Mouse (Mus musculus) midbrain, embryonic 11.5 days (tissue): ENCODE data around the gene Bbs9. TPM values are rescaled to one million over a fixed set of nuclear protein-coding genes. Genes with fewer than 3 reads are reported as not detected.

ENCODE experiments used
- ATAC-seq: fragments of 200-750 bp; cut with Nextera tagmentation; 2 replicates; pipeline ENCODE4 v1.8.0; 2017; ENCODE audit warnings: moderate TSS enrichment, moderate library complexity; ENCODE audit not compliant: low FRiP score
- DNase-seq: peaks from one replicate; pipeline ENCODE4 v3.0.0; 2015; ENCODE audit warnings: low spot score; ENCODE audit errors: missing footprints
- H3K27ac ChIP-seq: fragments of 300-500 bp; sonication (generic); 2 replicates; pipeline ENCODE4 v1.5.1; 2014; ENCODE audit warnings: low read depth, low read length
- H3K27me3 ChIP-seq: fragments of 300-500 bp; sonication (generic); 2 replicates; pipeline ENCODE4 v1.6.1; 2014; ENCODE audit warnings: mild to moderate bottlenecking, low read length, moderate library complexity, mixed read lengths; ENCODE audit not compliant: control insufficient read depth, insufficient read depth
- H3K36me3 ChIP-seq: fragments of 300-500 bp; sonication (generic); 2 replicates; pipeline ENCODE4 v1.6.1; 2014; ENCODE audit warnings: mild to moderate bottlenecking, low read length, moderate library complexity, mixed read lengths; ENCODE audit not compliant: control insufficient read depth, insufficient read depth
- H3K4me1 ChIP-seq: fragments of 300-500 bp; sonication (generic); 2 replicates; pipeline ENCODE4 v1.6.1; 2014; ENCODE audit warnings: low read length; ENCODE audit not compliant: control insufficient read depth, insufficient read depth
- H3K4me2 ChIP-seq: fragments of 300-500 bp; sonication (generic); 2 replicates; pipeline ENCODE4 v1.6.1; 2014; ENCODE audit warnings: mild to moderate bottlenecking, moderate library complexity
- H3K4me3 ChIP-seq: fragments of 300-500 bp; sonication (generic); 2 replicates; pipeline ENCODE4 v1.5.1; 2014; ENCODE audit warnings: low read depth, low read length
- H3K9ac ChIP-seq: fragments of 300-500 bp; sonication (generic); 2 replicates; pipeline ENCODE4 v1.6.1; 2014; ENCODE audit warnings: low read length
- H3K9me3 ChIP-seq: fragments of 300-500 bp; sonication (generic); 2 replicates; pipeline ENCODE4 v1.6.1; 2016; ENCODE audit warnings: low read length; ENCODE audit not compliant: control insufficient read depth
- WGBS: fragments of 180-500 bp; shearing (Covaris S2); extraction: QIAGEN DNeasy Blood & Tissue Kit; methylation state at CpG from one replicate; pipeline ENCODE4 v1.1.7; 2014; 5-methylcytosine and 5-hydroxymethylcytosine counted together
- polyA plus RNA-seq: library from polyadenylated mRNA; unstranded; fragments of >200 nt; fragmentation: Nextera tagmentation; extraction: Ambion mirVana; gene quantifications from 2 replicates; pipeline ENCODE4 v1.2.1, GENCODE M21; 2014

Gene Bbs9
- polyA plus RNA-seq, 1 experiment from 2014 or later: 17.4 TPM

- ATAC-seq (no peak), DNase-seq (peak; percentile 31)
- 88% methylated on average over 8 of the region's 8 CpGs for WGBS
- Histone ChIP-seq H3K36me3 (no peaks in the 10 kb centered on the region), H3K27ac (no peak overlapping the region), H3K4me2 (no peak overlapping the region), H3K9ac (no peak overlapping the region), H3K9me3 (no peaks in the 10 kb centered on the region), H3K4me1 (no peaks in the 10 kb centered on the region; the same call in 1 of the 2 replicates), H3K4me3 (no peak overlapping the region), H3K27me3 (no peaks in the 10 kb centered on the region)
These were observed 3.4 kb downstream of the Bbs9 start for GRCm38 (mm10) chr9:22478946-22479345.

DNA sequence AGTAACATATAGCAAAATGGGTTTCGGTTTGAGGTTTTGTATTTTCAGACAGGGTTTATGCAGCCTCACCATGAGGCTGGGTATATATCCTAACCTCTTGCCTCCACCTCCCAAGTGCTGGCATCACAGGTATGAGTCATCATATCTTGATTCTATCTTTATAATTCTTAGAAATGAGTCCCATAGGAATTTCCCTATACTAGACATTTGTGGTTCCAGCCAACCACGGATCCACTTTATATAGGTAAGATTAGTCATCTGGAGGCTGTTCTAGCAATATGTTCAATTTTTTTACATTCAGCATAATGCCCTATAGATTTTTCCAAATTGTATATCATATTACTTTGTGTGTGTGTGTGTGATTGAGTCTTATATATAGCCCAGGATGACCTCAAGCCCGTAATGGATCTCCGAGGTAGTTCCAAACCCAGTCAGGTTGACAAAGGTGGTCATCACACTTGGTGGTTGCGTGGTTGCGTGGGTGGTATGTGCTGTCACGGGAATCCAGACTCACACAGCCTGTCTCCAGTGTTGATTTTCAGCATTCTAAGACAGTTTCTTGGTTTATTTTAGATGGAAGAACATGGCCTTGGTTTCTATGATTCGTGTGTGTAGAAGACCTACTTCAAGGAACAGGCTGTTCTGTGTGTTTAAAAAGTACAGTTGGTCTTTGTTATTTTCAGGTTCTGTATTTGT, 8.5 kb downstream of the Bbs9 start:
- Histone ChIP-seq H3K4me1 (no peaks in the 10 kb centered on the region), H3K4me2 (no peak overlapping the region), H3K27ac (no peak overlapping the region), H3K36me3 (no peaks in the 10 kb centered on the region), H3K9me3 (no peaks in the 10 kb centered on the region), H3K27me3 (no peaks in the 10 kb centered on the region), H3K9ac (no peak overlapping the region), H3K4me3 (no peak overlapping the region)
- 95% methylated on average over 8 of the region's 8 CpGs for WGBS
- ATAC-seq (no peak), DNase-seq (no peak)

DNA sequence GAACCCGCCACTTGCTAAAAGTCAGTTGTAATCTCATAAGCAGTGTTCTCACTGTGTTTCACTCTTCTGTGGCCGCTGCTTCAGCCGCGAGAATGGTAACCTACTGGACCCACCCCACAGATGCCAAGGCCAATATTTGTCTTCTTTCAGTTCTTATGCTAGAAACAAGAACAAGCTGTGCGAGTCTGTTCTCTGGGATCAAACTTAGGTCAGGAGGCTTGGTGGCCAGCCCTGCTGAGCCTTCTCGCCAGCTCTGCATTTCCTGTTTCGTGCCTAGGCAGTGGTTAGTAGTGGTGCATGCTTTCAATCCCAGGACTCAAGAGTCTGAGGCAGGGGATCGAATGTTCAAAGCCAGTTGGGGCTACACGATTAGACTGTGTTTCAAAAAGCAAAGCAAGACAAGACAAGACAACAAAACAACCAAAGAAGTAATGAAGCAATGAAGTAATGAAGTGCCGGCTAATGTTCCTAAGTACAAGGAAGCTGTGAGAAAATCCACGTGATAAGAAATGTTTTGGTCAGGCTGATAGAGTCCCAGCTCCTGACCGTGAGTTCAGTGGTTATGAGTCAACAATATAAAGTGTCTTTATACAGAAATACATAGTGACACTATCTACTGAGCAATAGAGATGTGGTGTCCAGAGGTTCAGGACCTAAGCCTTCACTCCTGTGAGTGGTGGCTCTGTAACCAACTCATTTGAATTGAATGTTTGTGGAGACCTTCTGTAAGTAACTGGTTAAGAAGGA, 9.2 kb downstream of the Bbs9 start:
- DNase-seq (no peak), ATAC-seq (no peak)
- Histone ChIP-seq H3K27ac (no peak overlapping the region), H3K9ac (no peak overlapping the region), H3K4me2 (no peak overlapping the region), H3K9me3 (no peaks in the 10 kb centered on the region), H3K4me3 (no peak overlapping the region), H3K4me1 (no peaks in the 10 kb centered on the region), H3K36me3 (no peaks in the 10 kb centered on the region), H3K27me3 (no peaks in the 10 kb centered on the region)
- WGBS: 89% methylated on average over 12 of the region's 12 CpGs

DNA sequence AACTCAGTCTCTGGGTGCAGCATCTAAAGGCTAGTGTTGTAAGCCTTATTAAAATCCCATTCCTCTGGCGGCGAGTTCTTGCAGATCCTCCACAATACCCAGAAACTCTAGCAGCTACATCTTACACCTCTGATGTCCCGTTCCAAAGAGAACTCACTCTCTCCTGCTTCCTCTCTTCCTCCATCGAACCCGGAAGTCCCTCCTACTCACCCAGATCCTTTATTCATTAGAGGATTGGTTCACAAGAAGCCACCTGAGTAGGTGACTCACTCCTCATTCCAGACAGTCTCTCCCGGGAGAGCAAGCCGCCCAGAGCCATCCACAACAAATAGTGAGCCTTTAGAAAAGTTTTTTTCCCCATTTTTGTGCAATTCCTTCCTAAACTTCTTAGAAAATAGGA, 10.7 kb downstream of the Bbs9 start:
- Histone ChIP-seq H3K4me3 (no peak overlapping the region), H3K9me3 (no peaks in the 10 kb centered on the region)
- no peak for ATAC-seq

GRCm38 (mm10) chr9:22488963-22489362, 13.4 kb downstream of the Bbs9 start:
- Histone ChIP-seq H3K9ac (no peak overlapping the region), H3K4me2 (no peak overlapping the region), H3K4me3 (no peak overlapping the region), H3K27ac (no peak overlapping the region), H3K27me3 (no peaks in the 10 kb centered on the region), H3K36me3 (no peaks in the 10 kb centered on the region), H3K4me1 (no peaks in the 10 kb centered on the region), H3K9me3 (no peaks in the 10 kb centered on the region)
- WGBS: 72% methylated on average over 9 of the region's 9 CpGs
- no peak for ATAC-seq
- DNase-seq: no peak

More for the DNA sequence above, 10.7 kb downstream of the Bbs9 start:
- Histone ChIP-seq H3K36me3 (no peaks in the 10 kb centered on the region), H3K4me1 (no peaks in the 10 kb centered on the region), H3K27me3 (no peaks in the 10 kb centered on the region), H3K27ac (no peak overlapping the region), H3K4me2 (no peak overlapping the region), H3K9ac (no peak overlapping the region)
- DNase-seq: no peak
- WGBS: 90% methylated on average over 7 of the region's 7 CpGs

GRCm38 (mm10) chr9:22494203-22494807, 18.8 kb downstream of the Bbs9 start:
- no peak overlapping the region for H3K9ac ChIP-seq
- no peaks in the 10 kb centered on the region for H3K27me3 ChIP-seq
- no peaks in the 10 kb centered on the region for H3K36me3 ChIP-seq
- H3K27ac ChIP-seq: no peak overlapping the region
- 89% methylated on average over 9 of the region's 9 CpGs for WGBS
- DNase-seq: no peak
- H3K4me2 ChIP-seq: no peak overlapping the region
- ATAC-seq: no peak
- no peaks in the 10 kb centered on the region for H3K4me1 ChIP-seq
- no peaks in the 10 kb centered on the region for H3K9me3 ChIP-seq
- no peak overlapping the region for H3K4me3 ChIP-seq

DNA sequence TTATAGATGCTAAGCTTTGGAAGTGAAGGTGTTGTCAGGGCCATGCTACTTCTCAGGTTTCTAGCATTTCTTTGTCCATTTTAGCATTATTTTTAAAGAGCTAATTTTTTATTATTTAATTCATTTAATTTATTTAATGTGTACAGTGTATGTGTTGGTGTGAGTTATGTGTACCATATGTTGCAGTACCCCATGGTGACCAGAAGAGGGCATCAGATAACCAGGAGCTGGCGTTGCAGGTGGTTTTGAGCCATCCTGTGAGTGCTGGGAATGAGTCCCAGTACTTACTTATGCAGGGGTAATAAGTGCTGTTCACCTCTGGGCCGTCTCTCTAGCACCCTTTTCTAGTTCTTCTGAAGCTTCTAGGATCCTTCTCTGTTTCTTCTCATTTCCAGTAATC, 19.6 kb downstream of the Bbs9 start:
- Histone ChIP-seq H3K36me3 (no peaks in the 10 kb centered on the region), H3K9me3 (no peaks in the 10 kb centered on the region), H3K27ac (no peak overlapping the region), H3K9ac (no peak overlapping the region), H3K4me1 (no peaks in the 10 kb centered on the region), H3K4me3 (no peak overlapping the region), H3K4me2 (no peak overlapping the region), H3K27me3 (no peaks in the 10 kb centered on the region)
- ATAC-seq (no peak), DNase-seq (no peak)
- 82% methylated on average over 2 of the region's 2 CpGs for WGBS

GRCm38 (mm10) chr9:22497021-22497767, 21.7 kb downstream of the Bbs9 start:
- no peak overlapping the region for H3K9ac ChIP-seq
- DNase-seq (no peak), ATAC-seq (no peak)
- no peak overlapping the region for H3K4me3 ChIP-seq
- H3K36me3 ChIP-seq: no peaks in the 10 kb centered on the region
- 81% methylated on average over 6 of the region's 6 CpGs for WGBS
- H3K4me1 ChIP-seq: no peaks in the 10 kb centered on the region
- no peaks in the 10 kb centered on the region for H3K9me3 ChIP-seq
- H3K4me2 ChIP-seq: no peak overlapping the region
- no peaks in the 10 kb centered on the region for H3K27me3 ChIP-seq
- H3K27ac ChIP-seq: no peak overlapping the region
